Mouse (Mus musculus) embryo, embryonic 10.5 days (tissue): ENCODE results near the gene Rpl27a.
A peak's percentile ranks its signal among the peaks of the same experiment; 100 is the strongest.

Experiments used
- DNase-seq: peaks from one replicate; pipeline ENCODE4 v3.0.0-alpha.2; 2015; ENCODE audit warnings: low spot score

Rpl27a gene

GRCm38 (mm10) chr7:109518838-109519696 lies at the start of gene Rpl27a:
Gene Rpl27a (plus strand): TSS chr7:109519147.
- peak; percentile 99 for DNase-seq

DNA sequence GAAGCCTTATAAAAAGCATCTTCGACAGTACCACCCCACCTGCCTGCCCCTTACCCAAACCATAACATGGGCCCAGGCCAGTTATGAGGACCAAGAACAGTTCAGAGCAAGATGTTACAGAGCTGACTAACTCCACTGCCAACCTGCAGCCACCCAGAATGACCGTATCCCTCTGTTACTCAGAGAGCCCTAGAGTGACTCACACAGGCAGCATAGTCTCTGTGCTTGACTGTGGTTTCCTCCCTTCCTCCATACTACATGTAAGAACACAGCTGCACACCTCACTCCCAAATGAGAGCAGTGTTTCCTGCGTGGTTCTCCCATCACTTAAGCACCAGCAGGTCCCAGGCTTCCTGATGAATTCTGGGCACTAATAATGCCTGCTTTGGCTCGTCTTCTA lies 48.2 kb upstream of the Rpl27a start:
- DNase-seq = no peak

- DNase-seq = no peak
These were observed 41.0 kb upstream of the Rpl27a start for GRCm38 (mm10) chr7:109477926-109478325.

DNA sequence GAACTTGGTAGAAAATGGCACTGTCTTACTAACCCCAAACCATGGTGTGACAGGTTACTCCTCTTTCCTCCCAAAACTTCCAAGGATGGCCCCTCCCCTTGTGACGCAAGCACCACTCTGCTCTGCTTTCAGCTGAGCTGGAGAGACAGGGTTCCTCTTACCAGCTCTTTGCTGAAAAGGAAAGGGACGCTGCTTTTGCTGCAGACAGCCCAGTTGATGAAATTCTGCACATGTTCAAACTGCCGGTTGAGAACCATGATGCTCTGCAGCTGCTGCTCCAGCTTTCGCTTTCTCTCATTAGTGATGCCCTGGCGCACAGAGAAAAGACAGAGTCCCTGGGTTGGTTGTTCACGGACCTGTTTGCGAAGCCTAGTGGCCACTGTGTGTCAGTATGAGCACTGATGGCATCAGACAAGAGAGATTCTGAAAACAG lies 38.2 kb upstream of the Rpl27a start:
- peak; percentile 63 for DNase-seq

DNA sequence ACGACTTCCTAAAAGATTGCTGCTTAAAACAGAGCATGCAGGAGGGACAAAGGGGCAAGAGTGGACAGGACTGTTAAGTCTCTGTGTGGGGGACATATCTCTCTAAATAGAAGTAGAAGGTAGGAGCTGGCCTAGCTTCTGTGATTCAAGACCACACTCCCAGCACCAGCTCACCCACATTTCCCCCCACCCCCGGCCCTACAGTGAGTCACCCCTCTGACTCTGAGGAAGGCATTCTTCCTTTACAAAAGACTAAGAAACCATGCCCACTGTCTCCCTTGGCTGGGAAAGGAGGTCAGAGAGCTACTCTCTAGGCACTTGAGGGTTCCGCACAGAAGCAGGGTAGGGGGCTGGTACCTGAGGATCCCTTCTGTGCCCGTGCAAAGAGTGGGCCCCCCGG lies 34.7 kb upstream of the Rpl27a start:
- no peak for DNase-seq

DNA sequence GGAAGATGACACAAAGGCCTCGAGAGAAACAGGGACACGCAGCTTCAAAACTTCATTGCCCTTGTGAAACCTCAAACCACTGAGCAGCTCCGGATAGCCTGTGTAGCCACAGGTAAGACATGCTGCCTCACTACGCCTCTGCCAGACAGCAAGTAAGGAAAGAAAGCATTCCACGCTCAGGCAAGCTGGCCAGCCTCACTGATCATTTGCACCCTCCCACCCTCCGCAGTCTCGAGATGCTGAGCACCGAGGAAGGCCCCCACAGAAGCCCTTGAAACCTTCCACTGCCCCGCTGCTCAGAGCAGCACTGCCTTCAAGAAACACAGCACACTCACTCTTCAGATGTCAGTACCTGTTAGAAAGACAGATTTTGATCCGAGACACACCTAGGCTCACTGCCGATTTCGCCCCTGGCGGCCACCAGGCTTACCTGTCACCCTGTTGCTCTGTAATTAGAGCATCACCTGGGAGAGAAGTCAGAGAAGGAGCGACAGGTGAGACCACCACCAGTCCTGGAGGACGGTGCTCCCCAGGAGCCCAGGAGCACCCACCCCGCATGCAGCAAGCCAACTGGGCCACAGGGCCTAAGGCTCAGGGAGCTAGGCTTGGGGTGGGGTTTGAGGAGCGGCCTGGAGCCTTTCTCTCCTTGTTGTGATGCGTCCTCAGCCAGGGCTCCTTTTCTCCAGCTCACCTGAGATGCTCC lies 26.2 kb upstream of the Rpl27a start:
- DNase-seq = no peak

GRCm38 (mm10) chr7:109493319-109494316 lies 25.3 kb upstream of the Rpl27a start:
- DNase-seq = peak; percentile 21

DNA sequence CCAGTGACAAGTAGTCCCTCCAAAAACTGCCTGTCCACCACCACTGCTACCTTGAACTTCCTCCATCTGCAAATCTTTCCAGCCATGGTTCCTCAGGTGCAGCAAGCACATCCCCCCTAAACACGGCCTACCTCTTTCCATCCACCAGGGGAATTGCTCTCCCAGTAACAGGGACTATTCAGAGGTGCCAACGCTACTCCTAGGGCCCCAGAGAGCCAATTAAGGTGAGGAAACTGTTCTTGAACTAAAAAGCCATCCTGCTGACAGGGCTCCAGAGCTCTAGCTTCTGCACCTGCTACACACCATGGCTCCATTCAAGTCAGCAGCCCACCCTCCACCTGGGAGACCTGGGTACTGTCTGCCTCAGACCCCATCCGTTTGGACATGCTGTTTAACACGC lies 21.4 kb upstream of the Rpl27a start:
- no peak for DNase-seq

DNA sequence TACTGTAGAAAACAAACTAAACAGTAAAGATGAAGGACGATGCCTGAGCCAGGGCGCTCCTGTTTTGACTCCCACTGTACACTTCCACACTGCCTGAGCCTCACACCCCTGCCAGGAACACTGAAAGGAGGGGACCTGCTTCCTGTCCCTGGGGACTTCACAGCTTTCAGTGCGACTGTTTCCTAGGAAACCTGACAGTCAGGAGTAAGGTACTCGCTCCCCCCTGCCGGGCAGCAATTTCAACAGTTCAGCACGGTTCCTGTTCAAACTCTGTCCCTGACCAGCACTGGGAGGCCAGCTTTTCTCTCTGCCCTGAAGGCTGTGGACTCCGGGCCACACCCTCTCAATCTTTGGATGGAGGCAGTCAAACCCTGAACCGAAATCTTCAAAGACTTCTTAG lies 11.8 kb upstream of the Rpl27a start:
- DNase-seq = peak; percentile 62

DNA sequence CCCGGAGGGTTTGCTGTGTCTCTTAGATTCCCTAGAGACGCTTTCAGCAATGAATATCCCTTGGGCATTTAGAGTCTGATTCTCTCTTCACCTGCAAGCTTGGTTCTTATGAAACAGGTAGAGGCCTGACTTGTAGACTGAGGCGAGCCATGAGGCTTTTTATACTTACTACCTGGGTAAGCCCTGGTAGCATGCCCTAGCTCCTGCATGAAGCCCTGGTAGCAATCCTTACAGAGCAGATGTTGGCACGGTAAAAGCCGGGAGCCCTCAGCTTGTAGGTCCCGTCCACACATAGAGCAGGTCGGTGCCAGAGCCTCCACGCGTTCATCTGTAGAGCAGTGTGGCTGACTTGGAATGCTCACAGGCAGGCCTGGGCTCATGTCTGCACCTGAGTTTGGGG lies 11.4 kb upstream of the Rpl27a start:
- no peak for DNase-seq

DNA sequence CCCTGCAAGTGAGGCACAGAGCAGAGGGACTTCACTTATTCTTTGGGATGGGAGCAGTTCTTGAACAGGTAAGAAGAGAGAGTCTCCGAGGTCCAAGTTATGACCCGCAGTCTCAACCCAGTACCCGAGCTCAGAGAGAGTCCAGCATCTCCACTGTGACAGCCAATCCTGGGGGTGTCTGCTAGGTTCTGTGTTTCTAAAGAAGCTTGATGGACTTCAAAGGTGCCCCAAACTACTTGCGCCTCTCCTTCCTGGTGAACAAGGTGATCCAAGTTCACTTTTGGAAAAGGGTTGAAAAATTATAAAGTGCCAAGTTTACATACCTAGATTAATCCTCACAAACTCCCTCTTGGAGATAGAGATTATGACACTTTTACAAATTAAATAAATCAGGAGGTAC lies 10.9 kb upstream of the Rpl27a start, which contains the start of gene Trim66:
Trim66 (minus strand) TSS at position 101 of the 400 bp plus-strand sequence.
- no peak for DNase-seq

DNA sequence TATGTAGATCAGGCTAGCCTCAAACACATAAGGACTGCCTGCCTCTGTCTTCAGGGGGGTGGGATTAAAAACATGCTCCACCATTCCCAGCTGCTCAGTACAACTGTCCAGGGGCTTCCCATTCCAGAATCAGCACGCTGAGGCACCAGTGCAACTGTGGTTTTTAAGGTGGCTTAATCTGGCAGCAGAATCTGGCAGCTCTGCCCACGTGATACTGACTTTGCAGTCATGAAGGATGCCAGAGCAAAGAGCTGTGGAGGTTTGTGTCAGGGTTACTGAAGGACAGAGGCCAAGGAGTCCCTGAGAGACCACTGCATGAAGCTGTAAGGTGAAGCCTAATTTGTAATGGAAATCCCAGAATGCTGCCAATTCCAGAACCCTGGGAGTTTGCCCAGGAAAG lies 8.1 kb upstream of the Rpl27a start:
- DNase-seq = no peak

DNA sequence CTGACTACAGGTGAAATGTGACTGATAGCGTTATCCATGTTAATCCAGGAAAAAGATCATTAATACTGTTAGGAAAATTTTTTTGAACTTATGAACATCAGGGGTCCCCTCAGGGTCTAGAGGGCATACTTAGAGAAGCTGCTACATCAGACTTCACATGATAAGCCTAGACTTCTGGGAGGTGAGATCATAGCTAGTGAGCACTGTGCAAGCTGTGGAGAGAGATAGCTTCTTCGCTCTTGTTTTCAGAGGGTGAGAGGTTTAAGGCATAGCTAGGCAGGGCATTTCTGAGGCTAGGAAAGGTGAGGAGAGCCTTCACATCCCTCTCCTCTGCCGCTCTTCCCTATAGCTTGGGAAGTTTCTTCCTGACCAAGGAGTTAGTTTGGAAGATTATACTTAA lies 7.1 kb upstream of the Rpl27a start:
- no peak for DNase-seq

GRCm38 (mm10) chr7:109516500-109516899 lies 2.4 kb upstream of the Rpl27a start:
- no peak for DNase-seq

- DNase-seq = no peak
These were observed 788 bp upstream of the Rpl27a start for GRCm38 (mm10) chr7:109518036-109518681.

GRCm38 (mm10) chr7:109519936-109520335 lies 989 bp downstream of the Rpl27a start:
- no peak for DNase-seq

- DNase-seq = no peak
These were observed 3.1 kb downstream of the Rpl27a start for GRCm38 (mm10) chr7:109522084-109522483.

DNA sequence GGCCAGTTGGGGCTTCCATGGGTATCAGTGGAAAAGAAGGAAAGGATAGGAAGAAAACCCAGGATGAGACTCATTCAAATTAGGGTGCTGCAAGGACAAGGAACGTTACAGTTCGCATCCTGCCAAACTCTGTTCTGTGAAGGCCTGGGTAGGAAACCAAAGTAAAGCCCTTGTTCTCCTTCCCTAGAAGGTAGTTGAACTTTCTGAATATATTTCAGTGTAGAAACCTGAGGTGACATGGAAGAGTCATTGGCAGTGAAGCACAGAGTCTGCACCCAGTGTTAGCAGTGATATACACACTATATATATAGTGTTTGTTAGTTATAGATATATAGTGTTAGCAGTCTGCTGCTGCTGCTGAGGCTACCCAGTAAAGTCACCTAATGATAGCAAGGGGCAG lies 4.4 kb downstream of the Rpl27a start:
- DNase-seq = no peak

- no peak for DNase-seq
These were observed 4.9 kb downstream of the Rpl27a start for GRCm38 (mm10) chr7:109523741-109524441.

- DNase-seq = no peak
These were observed 5.4 kb downstream of the Rpl27a start for GRCm38 (mm10) chr7:109524442-109524744.

- DNase-seq = no peak
These were observed 5.8 kb downstream of the Rpl27a start for GRCm38 (mm10) chr7:109524763-109525162.
